Mouse (Mus musculus) brain, embryonic 14.5 days (tissue): Measurements from ENCODE around the gene Ublcp1.

Experiments
- CTCF ChIP-seq: fragments of 200-500 bp; IDR thresholded peaks from 2 replicates; pipeline ENCODE4 v1.5.1; 2012; ENCODE audit warnings: inconsistent platforms, mild to moderate bottlenecking, moderate library complexity, borderline replicate concordance; ENCODE audit not compliant: insufficient read depth, insufficient read length; ENCODE audit errors: extremely low read depth
- POLR2A ChIP-seq: fragments of 200-500 bp; IDR thresholded peaks from 2 replicates; pipeline ENCODE4 v1.6.1; 2012; ENCODE audit warnings: mild to moderate bottlenecking, inconsistent platforms, borderline replicate concordance; ENCODE audit not compliant: poor library complexity, insufficient read depth, insufficient read length, severe bottlenecking; ENCODE audit errors: extremely low read depth

- TF ChIP-seq CTCF (no peak), POLR2A (no peak)
These were observed 31.2 kb upstream of the Ublcp1 start for GRCm38 (mm10) chr11:44501477-44501876.
